Mouse (Mus musculus) spleen, embryonic (tissue): Measurements from ENCODE around the gene Cacna1d.

Experiments used
- CTCF ChIA-PET: fragments of 350-600 bp; sonication (Branson Sonifier 250); formaldehyde crosslinking; loops from one replicate; lab custom pipeline; 2022; lab: Charles Lee

Gene Cacna1d

DNA sequence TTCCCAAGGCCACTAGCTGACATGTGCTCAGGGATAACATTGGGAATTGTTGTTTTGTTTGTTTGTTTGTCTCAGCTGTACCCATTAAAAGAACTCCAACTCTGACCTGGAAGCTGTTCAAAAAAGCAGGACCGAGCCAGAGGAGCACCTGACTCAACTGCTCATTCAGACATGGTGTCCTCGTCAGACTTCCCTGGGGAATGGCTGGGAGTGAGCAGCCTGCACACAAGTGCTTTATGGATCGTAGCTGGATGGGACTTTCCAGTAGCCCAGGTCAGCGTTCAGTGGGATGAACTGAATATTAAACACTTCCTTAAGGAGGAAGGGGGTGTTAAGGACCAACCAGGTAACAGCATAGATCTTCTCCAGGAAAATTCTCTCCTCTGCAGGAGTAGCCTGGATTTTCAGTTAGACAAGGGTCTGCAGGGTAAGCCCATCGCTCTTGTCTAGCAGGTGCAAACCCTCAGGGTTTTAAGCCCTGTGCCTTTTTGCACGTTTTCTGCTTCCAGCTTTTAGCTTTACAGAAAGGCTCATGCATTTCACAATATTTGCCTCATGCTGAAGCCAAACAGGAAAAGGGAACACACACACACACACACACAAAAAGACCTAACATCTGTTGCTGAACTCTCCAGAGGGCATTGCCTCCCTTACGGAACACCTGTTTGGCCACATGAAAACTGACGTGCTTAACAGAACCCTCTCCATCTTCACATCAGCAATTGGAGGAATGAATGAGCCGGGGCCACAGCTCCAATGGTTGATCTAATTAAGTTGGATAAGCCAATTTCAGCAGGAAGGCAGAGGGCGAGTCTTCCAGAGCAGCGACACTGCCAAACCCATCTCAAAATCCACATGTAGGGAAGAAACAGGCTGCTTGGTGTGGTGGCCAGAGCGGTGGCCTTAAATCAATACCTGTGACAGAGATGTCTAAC lies 318.2 kb downstream of the Cacna1d start:
- CTCF ChIA-PET = interaction anchor here (0.6 kb wide), 1 partner anchor 206 kb away, joined by 3 read pairs; no protein-coding TSS in a partner anchor

DNA sequence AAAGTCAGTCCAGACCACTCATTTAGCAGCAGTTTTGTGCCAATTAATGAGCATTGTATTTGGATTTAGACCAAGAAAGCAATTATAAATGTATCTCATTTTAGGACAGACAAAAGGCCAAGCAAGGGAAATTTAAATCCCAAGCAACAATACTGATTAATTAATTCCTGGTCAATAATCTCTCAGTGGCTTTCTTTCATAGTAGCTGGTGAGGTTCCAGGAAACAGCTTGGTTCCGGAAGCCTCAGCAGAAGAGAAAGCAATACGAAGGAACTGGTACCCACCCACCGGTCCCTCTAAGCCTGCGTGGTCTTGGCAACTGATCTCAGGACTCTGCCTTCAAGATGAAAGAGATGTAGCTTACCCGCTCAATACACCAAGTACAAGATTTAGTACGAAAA lies 319.7 kb downstream of the Cacna1d start:
- CTCF ChIA-PET = no interaction called here

DNA sequence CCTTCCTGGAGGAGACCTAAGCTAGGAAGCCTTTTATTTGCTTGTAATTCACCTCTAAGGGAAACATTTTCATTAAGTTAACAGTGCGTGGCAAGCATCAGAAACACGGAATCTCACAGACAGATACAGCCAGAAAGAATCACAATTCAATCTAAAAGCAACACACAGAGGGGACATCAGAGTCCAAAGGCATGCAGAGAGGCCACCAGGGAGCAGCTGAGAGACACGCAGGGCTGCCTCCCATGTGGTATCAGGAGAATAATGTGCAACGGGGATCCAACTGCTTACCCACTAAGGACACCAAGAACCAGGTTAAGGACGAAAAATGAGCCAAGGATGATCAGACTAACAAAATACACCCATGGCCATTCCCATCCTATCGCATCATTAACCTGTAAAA lies 320.2 kb downstream of the Cacna1d start:
- CTCF ChIA-PET = no interaction called here

- CTCF ChIA-PET = no interaction called here
Observed at GRCm38 (mm10) chr14:30169455-30169854, 321.8 kb downstream of the Cacna1d start.

- CTCF ChIA-PET = no interaction called here
Observed at GRCm38 (mm10) chr14:30168902-30169301, 322.4 kb downstream of the Cacna1d start.

- CTCF ChIA-PET = no interaction called here
Observed at GRCm38 (mm10) chr14:30168387-30168786, 322.9 kb downstream of the Cacna1d start.

DNA sequence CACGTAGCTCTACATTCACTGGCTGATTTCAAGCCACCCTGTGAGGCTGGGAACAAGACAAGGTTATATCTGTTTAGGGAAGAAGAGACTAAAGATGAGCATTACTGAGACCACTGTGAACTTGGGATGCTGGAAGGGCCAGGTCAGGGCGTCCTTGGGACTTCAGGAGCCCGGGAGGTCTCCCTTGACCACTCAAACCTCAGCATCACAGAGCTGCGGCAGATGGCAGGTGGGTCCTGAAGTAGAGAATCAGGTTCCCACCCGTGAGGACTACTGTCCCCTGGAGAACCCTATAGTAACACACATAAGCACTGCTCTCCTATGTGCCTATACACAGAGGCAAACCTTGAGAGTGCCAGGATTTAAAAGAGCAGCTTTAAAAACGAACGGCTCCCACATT lies 323.6 kb downstream of the Cacna1d start:
- CTCF ChIA-PET = no interaction called here

- CTCF ChIA-PET = interaction anchor here (0.6 kb wide), 1 partner anchor 203 kb away, joined by 3 read pairs; no protein-coding TSS in a partner anchor
Observed at GRCm38 (mm10) chr14:30166036-30166435, 325.2 kb downstream of the Cacna1d start.

GRCm38 (mm10) chr14:30163733-30164708 lies 327.2 kb downstream of the Cacna1d start:
- CTCF ChIA-PET = no interaction called here

GRCm38 (mm10) chr14:30147774-30148173 lies 343.5 kb downstream of the Cacna1d start:
- CTCF ChIA-PET = no interaction called here

GRCm38 (mm10) chr14:30138379-30138964 lies 352.8 kb downstream of the Cacna1d start:
- CTCF ChIA-PET = no interaction called here

DNA sequence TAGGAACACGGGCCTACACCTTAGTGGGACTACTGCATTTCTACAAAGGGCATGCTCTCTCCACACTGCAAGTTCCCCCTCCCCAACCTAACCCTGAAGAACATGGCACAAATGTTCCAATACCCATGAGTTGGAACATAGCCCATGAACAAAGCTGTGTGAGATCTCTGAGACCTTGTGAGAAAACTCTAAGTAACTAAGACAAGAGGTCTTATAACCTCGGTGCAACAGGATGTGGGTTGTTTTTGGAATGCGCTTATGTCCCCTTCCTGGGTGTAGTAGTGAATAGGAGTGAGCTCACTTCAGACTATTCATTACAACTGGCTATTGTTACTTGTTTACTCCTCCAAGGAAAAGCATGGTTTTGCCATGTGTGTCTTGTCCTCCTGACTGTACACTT lies 353.3 kb downstream of the Cacna1d start:
- CTCF ChIA-PET = no interaction called here

GRCm38 (mm10) chr14:30136965-30137364 lies 354.3 kb downstream of the Cacna1d start:
- CTCF ChIA-PET = interaction anchor here (0.5 to 0.6 kb wide), 2 partner anchors 73 to 303 kb away, joined by 3 to 4 read pairs; no protein-coding TSS in a partner anchor

- CTCF ChIA-PET = interaction anchor here (0.5 kb wide), 1 partner anchor 536 kb away, joined by 5 read pairs; no protein-coding TSS in a partner anchor
Observed at GRCm38 (mm10) chr14:30135351-30135750, 355.9 kb downstream of the Cacna1d start.

GRCm38 (mm10) chr14:30133684-30134083 lies 357.6 kb downstream of the Cacna1d start:
- CTCF ChIA-PET = interaction anchor here (0.6 kb wide), 1 partner anchor 239 kb away, joined by 6 read pairs; no protein-coding TSS in a partner anchor

DNA sequence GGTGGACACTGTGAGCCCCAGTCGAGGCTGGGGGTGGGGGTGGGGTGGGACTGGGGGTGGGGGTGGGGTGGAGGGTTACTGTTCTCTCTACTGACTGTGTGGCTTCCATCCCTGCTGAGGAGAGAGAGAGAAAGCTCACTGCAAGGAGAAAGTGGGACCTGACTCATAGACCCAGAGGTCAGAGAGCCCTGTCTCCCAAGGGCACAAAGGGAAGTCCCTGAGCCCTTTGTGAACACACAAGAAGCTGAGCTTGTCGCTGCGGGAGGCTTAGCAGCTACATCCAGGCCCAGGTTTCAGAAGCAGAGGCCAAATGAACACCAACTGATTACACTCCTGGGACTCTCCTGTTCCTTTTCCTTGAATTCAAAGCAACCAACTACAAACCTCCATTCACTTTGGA lies 360.0 kb downstream of the Cacna1d start:
- CTCF ChIA-PET = no interaction called here

DNA sequence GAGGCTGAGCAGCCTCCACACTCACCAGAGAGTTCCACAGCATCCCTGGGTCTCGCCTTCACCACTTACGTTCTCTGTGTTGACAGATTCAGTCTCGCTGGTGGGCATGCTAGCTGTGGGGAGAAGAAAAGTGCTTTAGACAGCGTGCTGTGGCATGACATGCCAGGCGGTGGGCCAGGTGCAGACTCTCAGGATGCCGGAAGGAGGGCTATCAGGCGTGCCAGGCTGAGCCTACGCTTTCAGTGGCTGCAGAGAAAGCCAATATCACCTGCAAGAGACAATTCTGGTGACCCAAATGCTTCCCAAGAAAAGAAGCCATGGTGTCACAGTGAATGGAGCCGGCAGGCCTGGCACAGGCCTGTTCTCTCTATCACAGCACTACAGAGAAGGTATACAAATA lies 361.2 kb downstream of the Cacna1d start:
- CTCF ChIA-PET = no interaction called here

DNA sequence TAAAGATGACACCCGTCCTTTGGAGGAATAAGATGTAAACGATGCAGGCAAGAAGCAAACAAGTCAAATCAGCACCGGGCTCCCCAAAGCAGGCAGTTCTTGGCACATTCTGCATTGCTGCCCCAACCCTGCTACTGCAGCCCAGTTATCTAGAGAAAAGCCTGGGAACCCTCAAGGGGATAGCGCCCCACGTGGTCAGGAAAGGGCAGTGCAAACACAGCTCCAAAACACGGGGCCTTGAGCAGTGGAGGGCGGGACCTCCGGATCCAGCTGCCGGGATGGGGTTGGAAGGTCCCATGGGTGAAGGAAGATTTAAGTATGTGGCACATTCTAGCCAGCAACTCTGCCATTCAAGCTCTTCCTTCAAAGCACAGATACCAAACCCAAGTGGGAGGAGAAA lies 361.9 kb downstream of the Cacna1d start:
- CTCF ChIA-PET = no interaction called here

GRCm38 (mm10) chr14:30124951-30125690 lies 366.1 kb downstream of the Cacna1d start:
- CTCF ChIA-PET = no interaction called here

DNA sequence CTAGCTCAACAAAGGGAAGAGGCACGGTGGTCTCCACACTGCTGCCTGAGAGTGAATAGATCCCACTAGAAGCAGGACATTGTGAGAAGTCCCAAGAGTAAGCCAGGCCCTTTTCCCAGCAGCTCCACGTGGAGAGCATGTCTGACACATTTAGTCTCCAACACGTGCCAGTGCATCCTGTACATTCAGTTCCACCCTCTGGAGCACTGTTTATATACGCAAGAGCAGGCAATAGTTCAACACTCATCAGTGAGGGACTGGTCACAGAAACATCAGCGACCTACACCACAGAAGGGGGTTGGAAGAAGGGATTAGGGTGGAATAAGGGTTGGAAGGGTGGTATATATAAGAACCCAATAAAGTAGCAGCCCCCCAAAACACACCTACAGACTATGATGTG lies 371.2 kb downstream of the Cacna1d start:
- CTCF ChIA-PET = no interaction called here
